Mouse (Mus musculus) lung, postnatal 0 days (tissue): ENCODE results near the gene Psma5. TPM values are rescaled to one million over a fixed set of nuclear protein-coding genes. Genes with fewer than 3 reads are reported as not detected.
"Not testable (repeated sequence)": the region's sequence is repeated elsewhere in the genome, so short reads cannot be mapped to it uniquely, and the experiment has no call there.

ENCODE experiments used
- ATAC-seq: fragments of 200-750 bp; cut with Nextera tagmentation; 2 replicates; pipeline ENCODE4 v1.8.0; 2017; ENCODE audit warnings: moderate library complexity
- DNase-seq: peaks from one replicate; pipeline ENCODE4 v3.0.0-alpha.2; 2016; ENCODE audit warnings: low spot score
- H3K27ac ChIP-seq: fragments of 300-500 bp; sonication (generic); 2 replicates; pipeline ENCODE4 v1.5.1; 2014; ENCODE audit warnings: antibody characterized with exemption, mild to moderate bottlenecking, low read length, mixed read lengths
- H3K27me3 ChIP-seq: fragments of 300-500 bp; sonication (generic); replicated peaks from 2 replicates; pipeline ENCODE4 v1.6.1; 2014; ENCODE audit warnings: low read length, mixed read lengths; ENCODE audit not compliant: insufficient read depth
- H3K36me3 ChIP-seq: fragments of 300-500 bp; sonication (generic); 2 replicates; pipeline ENCODE4 v1.6.1; 2014; ENCODE audit warnings: low read length, mixed read lengths; ENCODE audit not compliant: insufficient read depth
- H3K4me1 ChIP-seq: fragments of 300-500 bp; sonication (generic); 2 replicates; pipeline ENCODE4 v1.6.1; 2014; ENCODE audit warnings: antibody characterized with exemption, low read depth, low read length, mixed read lengths; ENCODE audit not compliant: insufficient read depth
- H3K4me2 ChIP-seq: fragments of 300-500 bp; sonication (generic); replicated peaks from 2 replicates; pipeline ENCODE4 v1.6.1; 2014; ENCODE audit warnings: low read depth, mild to moderate bottlenecking, low read length, moderate library complexity, mixed read lengths
- H3K4me3 ChIP-seq: fragments of 300-500 bp; sonication (generic); 2 replicates; pipeline ENCODE4 v1.5.1; 2014; ENCODE audit warnings: low read depth, low read length
- H3K9ac ChIP-seq: fragments of 300-500 bp; sonication (generic); replicated peaks from 2 replicates; pipeline ENCODE4 v1.6.1; 2014; ENCODE audit warnings: low read depth, mild to moderate bottlenecking
- H3K9me3 ChIP-seq: fragments of 300-500 bp; sonication (generic); 2 replicates; pipeline ENCODE4 v1.6.1; 2016; ENCODE audit warnings: low read length, mixed read lengths
- CTCF ChIP-seq: IDR thresholded peaks from 2 replicates; pipeline ENCODE4 v1.5.1; 2016; ENCODE audit warnings: antibody characterized with exemption, mild to moderate bottlenecking
- EP300 ChIP-seq: IDR thresholded peaks from 2 replicates; pipeline ENCODE4 v1.6.1; 2016; ENCODE audit warnings: antibody characterized with exemption, mild to moderate bottlenecking, control low read depth
- WGBS: fragments of 180-500 bp; shearing (Covaris S2); extraction: QIAGEN DNeasy Blood & Tissue Kit; methylation state at CpG from one replicate; pipeline ENCODE4 v1.1.7; 2014; 5-methylcytosine and 5-hydroxymethylcytosine counted together
- polyA plus RNA-seq: library from polyadenylated mRNA; unstranded; fragments of >200 nt; fragmentation: Nextera tagmentation; extraction: Ambion mirVana; gene quantifications from 2 replicates; pipeline ENCODE4 v1.2.1, GENCODE M21; 2015

The Psma5 gene
- polyA plus RNA-seq, 1 experiment from 2014 or later = 163 TPM

DNA sequence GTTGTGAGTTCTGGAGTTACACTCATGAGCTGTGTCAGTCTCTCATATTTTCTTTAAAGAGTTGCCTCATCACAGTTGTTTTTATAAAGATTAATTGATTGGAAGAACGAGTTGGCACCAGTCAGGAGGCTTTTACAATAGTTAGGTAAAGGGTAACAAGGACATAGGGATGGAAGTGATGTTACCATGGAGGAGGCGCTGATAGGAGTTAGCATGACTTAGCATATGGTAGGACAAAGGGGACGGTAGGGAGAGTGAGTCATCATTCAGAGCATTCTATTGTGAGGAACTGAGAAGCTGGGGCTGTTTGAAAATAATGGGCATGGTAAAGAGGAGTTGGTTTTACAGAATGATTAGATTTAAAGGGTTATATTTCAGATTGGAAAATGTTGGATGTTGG lies 2.6 kb downstream of the Psma5 start:
- Histone ChIP-seq H3K4me2 (no peak overlapping the region), H3K4me3 (no peak overlapping the region), H3K4me1 (no peaks in the 10 kb centered on the region; the same call in 1 of the 2 replicates), H3K36me3 (peaks cover 6% of the 10 kb centered on the region; the same call in 1 of the 2 replicates), H3K9me3 (no peaks in the 10 kb centered on the region), H3K27me3 (no peaks in the 10 kb centered on the region), H3K27ac (no peak overlapping the region), H3K9ac (no peak overlapping the region)
- ATAC-seq = no peak
- DNase-seq = no peak
- 77% methylated on average over 3 of the region's 3 CpGs for WGBS
- no peak for TF ChIP-seq CTCF
- no peak for TF ChIP-seq EP300

DNA sequence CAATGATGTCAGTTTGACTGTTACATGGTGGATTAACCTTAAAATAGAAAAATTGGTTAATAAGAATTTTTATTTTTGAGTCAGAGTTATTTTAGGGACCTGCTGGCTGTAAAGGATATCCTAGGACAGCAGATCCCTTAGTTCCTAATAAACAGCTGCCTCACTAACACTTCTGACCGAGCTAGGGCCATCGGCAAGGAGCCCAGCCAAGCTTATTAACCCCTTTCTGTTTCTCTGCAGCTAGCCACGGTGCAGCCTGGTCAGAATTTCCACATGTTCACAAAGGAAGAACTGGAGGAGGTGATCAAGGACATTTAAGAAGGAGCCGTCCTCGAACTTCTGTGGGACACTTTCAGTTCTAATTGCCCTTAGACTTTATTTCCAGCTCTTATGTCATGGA lies 22.8 kb downstream of the Psma5 start:
- H3K4me1 ChIP-seq, H3K9ac ChIP-seq, H3K27ac ChIP-seq, H3K4me2 ChIP-seq, ATAC-seq, DNase-seq, H3K9me3 ChIP-seq, H3K27me3 ChIP-seq, H3K4me3 ChIP-seq: not testable (repeated sequence)
- WGBS = 67% methylated on average over 5 of the region's 5 CpGs
- peaks cover 12% of the 10 kb centered on the region; the same call in 1 of the 2 replicates for H3K36me3 ChIP-seq

DNA sequence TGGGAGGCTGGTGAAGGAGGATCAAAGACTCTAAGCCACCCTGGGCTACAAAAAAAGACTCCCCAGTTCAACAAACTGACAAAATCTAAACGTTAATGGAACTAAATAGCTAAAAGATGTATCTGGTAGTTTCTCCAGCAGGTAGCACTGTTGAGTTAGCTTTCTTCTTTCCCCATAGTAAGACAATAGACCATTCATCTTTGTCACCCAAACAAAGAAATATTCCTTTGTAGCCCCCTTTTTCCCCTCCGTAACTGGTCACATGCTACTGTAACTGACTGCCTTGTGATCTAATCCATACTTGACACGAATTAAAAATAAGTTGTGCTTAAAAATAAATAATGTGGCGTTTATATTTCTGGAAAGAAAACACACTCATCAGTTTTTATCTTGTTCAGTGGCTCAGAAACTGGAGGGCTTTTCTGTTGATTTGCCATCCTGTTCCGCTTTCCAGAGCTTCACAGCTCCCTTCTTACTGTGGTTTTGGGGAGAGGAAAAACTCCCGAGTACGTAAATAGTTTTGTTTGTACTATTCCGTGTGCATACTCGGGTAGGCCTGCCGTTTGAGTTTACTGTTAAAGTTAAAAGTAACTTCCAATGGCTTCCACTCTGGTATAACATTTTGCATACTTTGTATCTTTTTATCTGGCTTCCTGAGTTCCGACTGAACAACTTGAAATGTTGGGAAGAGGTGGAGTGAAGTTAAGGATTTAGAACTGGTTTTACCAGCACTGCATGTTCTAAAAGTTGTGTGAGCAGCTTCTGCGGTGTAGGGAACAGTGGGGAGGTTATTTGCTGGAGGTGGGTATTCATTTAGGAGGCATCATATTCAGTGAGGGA lies 25.9 kb downstream of the Psma5 start:
- Histone ChIP-seq H3K4me2 (peak overlapping the region; percentile 95), H3K27me3 (no peaks in the 10 kb centered on the region), H3K4me3 (peak overlapping the region; percentile 90; the same call in 1 of the 2 replicates), H3K36me3 (no peaks in the 10 kb centered on the region), H3K27ac (peak overlapping the region; percentile 86), H3K4me1 (peaks cover 11% of the 10 kb centered on the region), H3K9me3 (no peaks in the 10 kb centered on the region), H3K9ac (no peak overlapping the region)
- TF ChIP-seq CTCF (peak; percentile 77), EP300 (peak; percentile 58)
- peak; percentile 88 for DNase-seq
- 6% methylated on average over 12 of the region's 12 CpGs for WGBS
- no peak for ATAC-seq

DNA sequence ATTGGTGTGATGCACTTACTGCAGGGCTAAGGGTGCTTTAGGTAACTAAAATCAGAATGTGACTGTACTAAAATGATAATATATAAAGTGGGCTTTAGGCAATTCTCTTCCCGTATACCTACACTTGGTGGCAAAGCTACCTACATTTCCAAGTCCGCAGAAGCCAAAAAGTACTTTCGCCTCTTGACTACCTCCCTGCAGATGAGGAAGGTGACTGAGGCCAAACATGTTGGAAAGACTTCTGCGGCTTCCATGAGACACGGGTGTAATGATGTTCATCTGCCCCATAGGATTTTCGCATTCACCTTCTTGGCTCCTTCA lies 26.5 kb downstream of the Psma5 start:
- H3K36me3 ChIP-seq = no peaks in the 10 kb centered on the region
- H3K27ac ChIP-seq = peak overlapping the region; percentile 86
- DNase-seq (no peak), ATAC-seq (no peak)
- H3K4me1 ChIP-seq = peaks cover 17% of the 10 kb centered on the region
- H3K4me2 ChIP-seq = peak overlapping the region; percentile 95
- TF ChIP-seq CTCF (no peak), EP300 (no peak)
- H3K4me3 ChIP-seq = peak overlapping the region; percentile 90
- 10% methylated on average over 6 of the region's 6 CpGs for WGBS
- H3K9ac ChIP-seq = peak overlapping the region; percentile 70
- no peaks in the 10 kb centered on the region for H3K9me3 ChIP-seq
- H3K27me3 ChIP-seq = no peaks in the 10 kb centered on the region

DNA sequence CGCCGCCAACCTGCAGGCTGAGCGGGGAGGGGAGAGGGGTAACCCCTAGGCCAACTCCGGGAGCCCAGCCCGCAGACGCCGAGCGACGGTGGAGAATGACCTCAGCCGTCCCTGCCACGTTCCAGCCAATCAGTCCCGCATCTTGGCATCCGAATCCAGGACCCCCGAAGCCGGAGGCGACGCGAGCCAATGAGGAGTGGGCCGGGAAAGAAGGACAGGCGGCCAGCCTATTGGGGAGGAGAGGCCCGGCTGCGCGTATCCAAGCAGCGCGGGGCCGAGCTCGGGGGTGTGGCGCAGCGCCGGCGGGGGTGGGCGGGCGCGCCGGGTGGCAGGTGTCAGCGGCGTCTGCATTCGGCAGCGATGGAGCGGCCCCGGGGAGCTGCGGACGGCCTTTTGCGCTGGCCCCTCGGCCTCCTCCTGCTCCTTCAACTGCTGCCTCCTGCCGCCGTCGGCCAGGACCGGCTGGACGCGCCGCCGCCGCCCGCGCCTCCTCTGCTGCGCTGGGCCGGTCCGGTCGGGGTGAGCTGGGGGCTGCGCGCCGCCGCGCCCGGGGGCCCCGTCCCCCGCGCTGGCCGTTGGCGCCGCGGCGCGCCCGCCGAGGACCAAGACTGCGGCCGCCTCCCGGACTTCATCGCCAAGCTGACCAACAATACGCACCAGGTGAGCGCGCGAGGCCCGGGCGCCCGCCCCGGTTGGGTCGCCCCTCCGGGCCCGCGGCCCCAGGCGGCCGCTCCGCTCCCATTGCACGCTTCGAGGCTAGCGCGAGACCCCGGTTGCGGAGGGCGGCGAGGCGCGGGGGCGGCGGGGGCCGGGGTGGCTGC lies 27.3 kb downstream of the Psma5 start, which contains the start of gene Sort1:
Gene Sort1, plus strand, starts transcription at position 302 of the 821 bp plus-strand sequence.
- TF ChIP-seq EP300 (no peak), CTCF (no peak)
- WGBS = 0% methylated on average over 36 of the region's 109 CpGs
- Histone ChIP-seq H3K9ac (peak within 1 kb of the TSS; percentile 70), H3K27me3 (no peaks in the 10 kb centered on the region), H3K36me3 (no peaks in the 10 kb centered on the region), H3K4me3 (peak within 1 kb of the TSS; percentile 90), H3K9me3 (no peaks in the 10 kb centered on the region), H3K4me2 (peak within 1 kb of the TSS; percentile 95), H3K4me1 (peaks cover 24% of the 10 kb centered on the region), H3K27ac (peak within 1 kb of the TSS; percentile 86)
- peak; percentile 94 for DNase-seq
- ATAC-seq = peak; percentile 93

DNA sequence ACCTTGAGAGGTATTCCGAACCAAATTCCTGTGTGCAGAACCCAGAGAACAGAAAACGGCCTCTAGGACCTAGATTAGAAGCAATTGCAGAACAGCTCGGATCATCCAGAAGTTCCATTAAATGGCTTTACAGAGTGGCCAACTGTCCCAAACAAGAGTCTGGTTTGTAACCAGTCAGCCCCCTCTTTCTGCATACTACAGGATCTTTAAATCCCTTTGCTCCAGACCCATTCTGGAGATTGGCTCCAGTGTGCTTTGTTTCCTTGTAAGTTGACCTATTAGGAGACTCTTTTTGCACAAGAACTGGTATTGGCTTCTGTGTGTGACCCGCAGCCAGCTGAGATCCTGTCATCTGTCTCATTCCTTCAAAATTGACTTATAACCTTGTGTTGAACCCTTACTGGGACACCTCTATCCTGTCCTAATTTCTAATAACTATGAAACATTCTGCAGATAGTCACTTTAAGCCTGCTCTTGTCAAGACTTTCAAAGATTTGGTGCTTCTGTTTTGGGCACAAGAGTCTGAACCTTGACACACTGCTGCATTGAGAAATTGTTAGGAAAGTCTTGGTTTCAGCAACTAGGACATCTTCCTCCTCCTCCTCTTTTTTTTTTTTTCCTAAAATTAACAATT lies 28.5 kb downstream of the Psma5 start:
- Histone ChIP-seq H3K4me3 (peak overlapping the region; percentile 90), H3K9me3 (no peaks in the 10 kb centered on the region), H3K9ac (peak overlapping the region; percentile 70), H3K4me1 (peaks cover 31% of the 10 kb centered on the region), H3K36me3 (no peaks in the 10 kb centered on the region), H3K27me3 (no peaks in the 10 kb centered on the region), H3K27ac (peak overlapping the region; percentile 86), H3K4me2 (peak overlapping the region; percentile 95)
- TF ChIP-seq EP300 = no peak
- no peak for TF ChIP-seq CTCF
- DNase-seq (peak; percentile 58), ATAC-seq (no peak)
- WGBS = 35% methylated on average over 4 of the region's 4 CpGs
